Comparison of ENCODE assay signal across 21 mouse cellular contexts in genomic region chr9:58556627-58557026, GRCm38 (mm10). TPM values are rescaled to one million over a fixed set of nuclear protein-coding genes. Genes with fewer than 3 reads are reported as not detected.
DNase-seq lines count a peak whose midpoint lies in the region; ATAC-seq and TF ChIP-seq lines count a peak whose summit lies in the region.
"Had no signal": no experiment of that assay in that cellular context is flagged by ENCODE, and none has a peak within 500 bp of the region (broad histone marks: within the 10 kb centered on the region; RNA-seq: fewer than 3 reads in every experiment).

No protein-coding gene starts in this region.

- peaks cover 20% of the 10 kb centered on the region; the same call in 1 of the 2 replicates for H3K4me1 ChIP-seq in forebrain, postnatal 0 days (ENCODE audit: insufficient read depth)
- peaks cover 27% of the 10 kb centered on the region for H3K4me1 ChIP-seq in forebrain, embryonic 13.5 days
- H3K4me1 ChIP-seq in hindbrain, embryonic 15.5 days (replicated peaks), result peaks cover 26% of the 10 kb centered on the region
- peaks cover 6% of the 10 kb centered on the region; the same call in 1 of the 2 replicates for H3K4me1 ChIP-seq in hindbrain, embryonic 11.5 days (replicated peaks; ENCODE audit: control insufficient read depth, insufficient read depth, low read length)
- peaks cover 25% of the 10 kb centered on the region for H3K4me1 ChIP-seq in lung, embryonic 16.5 days (replicated peaks; ENCODE audit: control insufficient read depth, insufficient read depth, low read length)
- peaks cover 9 to 16% of the 10 kb centered on the region in 2 experiments for H3K4me1 ChIP-seq in ES-E14 (ENCODE audit: control insufficient read depth in 2 of 2, insufficient read depth in 2 of 2, low read length in 2 of 2, poor library complexity in 1 of 2)

- no peak overlapping the region; the same call in 1 of the 2 replicates for H3K4me2 ChIP-seq in forebrain, postnatal 0 days (ENCODE audit: low read depth)
- H3K4me2 ChIP-seq in forebrain, embryonic 13.5 days, result no peak overlapping the region
- no peak overlapping the region for H3K4me2 ChIP-seq in hindbrain, embryonic 15.5 days
- H3K4me2 ChIP-seq in hindbrain, embryonic 11.5 days (replicated peaks; ENCODE audit: low read depth, low read length), result no peak overlapping the region
- no peak overlapping the region; the same call in 1 of the 2 replicates for H3K4me2 ChIP-seq in lung, embryonic 16.5 days (ENCODE audit: low read depth, low read length)

- no peak for TF ChIP-seq CTCF in forebrain, postnatal 0 days (IDR thresholded peaks at IDR 0.05; ENCODE audit: low read depth)

- H3K4me3 ChIP-seq in forebrain, postnatal 0 days (ENCODE audit: low read depth, low read length), result no peak overlapping the region
- no peak overlapping the region for H3K4me3 ChIP-seq in forebrain, embryonic 13.5 days
- no peak overlapping the region for H3K4me3 ChIP-seq in hindbrain, embryonic 15.5 days
- no peak overlapping the region for H3K4me3 ChIP-seq in hindbrain, embryonic 11.5 days (ENCODE audit: low read depth, low read length)
- no peak overlapping the region for H3K4me3 ChIP-seq in lung, embryonic 16.5 days (ENCODE audit: low read length)
- no peak overlapping the region for H3K4me3 ChIP-seq in ES-E14 (ENCODE audit: insufficient read depth in 1 of 2, low read depth in 1 of 2, low read length in 2 of 2, poor library complexity in 1 of 2, severe bottlenecking in 1 of 2)
- H3K4me3 ChIP-seq: limb, embryonic 15.5 days had no signal

- peak overlapping the region; percentile 92 for H3K27ac ChIP-seq in forebrain, postnatal 0 days (ENCODE audit: low read depth, low read length)
- no peak overlapping the region for H3K27ac ChIP-seq in forebrain, embryonic 13.5 days
- H3K27ac ChIP-seq in hindbrain, embryonic 15.5 days (replicated peaks), result 0 out of 2 replicates have a peak overlapping the region, but pooled peaks have one; percentile 97
- no peak overlapping the region for H3K27ac ChIP-seq in hindbrain, embryonic 11.5 days (ENCODE audit: low read depth, low read length)
- peak overlapping the region; percentile 95 for H3K27ac ChIP-seq in lung, embryonic 16.5 days (ENCODE audit: low read length)
- H3K27ac ChIP-seq in ES-E14 (ENCODE audit: insufficient read depth, low read depth, low read length, poor library complexity, severe bottlenecking), result no peak overlapping the region
- H3K27ac ChIP-seq: stomach, postnatal 0 days had no signal

- no peaks in the 10 kb centered on the region for H3K36me3 ChIP-seq in forebrain, postnatal 0 days (ENCODE audit: insufficient read depth)
- H3K36me3 ChIP-seq in forebrain, embryonic 13.5 days (ENCODE audit: poor library complexity, severe bottlenecking), result no peaks in the 10 kb centered on the region
- no peaks in the 10 kb centered on the region for H3K36me3 ChIP-seq in hindbrain, embryonic 15.5 days
- no peaks in the 10 kb centered on the region for H3K36me3 ChIP-seq in hindbrain, embryonic 11.5 days (ENCODE audit: control insufficient read depth, insufficient read depth, low read length)
- no peaks in the 10 kb centered on the region for H3K36me3 ChIP-seq in lung, embryonic 16.5 days (ENCODE audit: control insufficient read depth, insufficient read depth, low read length)
- peaks cover 3% of the 10 kb centered on the region; the same call in 1 of the 2 replicates for H3K36me3 ChIP-seq in ES-E14 (ENCODE audit: control insufficient read depth, insufficient read depth, low read length, poor library complexity, severe bottlenecking)
- H3K36me3 ChIP-seq: embryonic facial prominence, embryonic 13.5 days; limb, embryonic 15.5 days had no signal

- WGBS in forebrain, postnatal 0 days, result 38% methylated on average over 7 of the region's 7 CpGs
- 42% methylated on average over 7 of the region's 7 CpGs for WGBS in forebrain, embryonic 13.5 days
- WGBS in hindbrain, embryonic 15.5 days, result 51% methylated on average over 7 of the region's 7 CpGs
- WGBS in hindbrain, embryonic 11.5 days, result 57% methylated on average over 7 of the region's 7 CpGs
- 40% methylated on average over 7 of the region's 7 CpGs for WGBS in lung, embryonic 16.5 days

- no peak for ATAC-seq in forebrain, postnatal 0 days
- no peak for ATAC-seq in forebrain, embryonic 13.5 days
- ATAC-seq in hindbrain, embryonic 15.5 days (ENCODE audit: low FRiP score, low read depth), result no peak
- no peak for ATAC-seq in hindbrain, embryonic 11.5 days (ENCODE audit: low FRiP score)
- ATAC-seq in lung, embryonic 16.5 days (ENCODE audit: low read depth), result no peak
- ATAC-seq: CD4-positive, CD25-positive, alpha-beta regulatory T cell, adult 4 months; inflammation-experienced regulatory T-cells, adult 6 months had no signal

- DNase-seq in forebrain, postnatal 0 days, result no peak
- DNase-seq in hindbrain, embryonic 11.5 days (ENCODE audit: low spot score), result no peak
- DNase-seq in lung, postnatal 14 days, result no peak
- DNase-seq in ES-E14 (ENCODE audit: low read depth, low spot score), result no peak
- no peak for DNase-seq in gastrocnemius, postnatal 10 days
- DNase-seq: adrenal gland, postnatal 25 days; cerebellum, adult 11 months; gastrocnemius, postnatal 14 days; kidney, adult 2 months; kidney, postnatal 14 days; layer of hippocampus, postnatal 36 days; lung, postnatal 36 days; right cerebral cortex, postnatal 4 days had no signal

- no peaks in the 10 kb centered on the region for H3K27me3 ChIP-seq in forebrain, postnatal 0 days (ENCODE audit: insufficient read depth, low read length)
- no peaks in the 10 kb centered on the region for H3K27me3 ChIP-seq in forebrain, embryonic 13.5 days
- H3K27me3 ChIP-seq in hindbrain, embryonic 15.5 days, result no peaks in the 10 kb centered on the region
- no peaks in the 10 kb centered on the region for H3K27me3 ChIP-seq in hindbrain, embryonic 11.5 days (ENCODE audit: control insufficient read depth, insufficient read depth, low read length)
- no peaks in the 10 kb centered on the region for H3K27me3 ChIP-seq in lung, embryonic 16.5 days (ENCODE audit: control insufficient read depth, insufficient read depth, low read depth, low read length)
- H3K27me3 ChIP-seq: embryonic facial prominence, embryonic 13.5 days; limb, embryonic 15.5 days had no signal

- no peaks in the 10 kb centered on the region for H3K9me3 ChIP-seq in forebrain, postnatal 0 days (ENCODE audit: low read length)
- no peaks in the 10 kb centered on the region for H3K9me3 ChIP-seq in forebrain, embryonic 13.5 days (replicated peaks)
- H3K9me3 ChIP-seq in hindbrain, embryonic 15.5 days, result no peaks in the 10 kb centered on the region
- H3K9me3 ChIP-seq in hindbrain, embryonic 11.5 days (ENCODE audit: control insufficient read depth, low read length), result no peaks in the 10 kb centered on the region
- H3K9me3 ChIP-seq in lung, embryonic 16.5 days (ENCODE audit: control insufficient read depth, low read length), result no peaks in the 10 kb centered on the region
- H3K9me3 ChIP-seq in ES-E14 (ENCODE audit: control insufficient read depth, insufficient read depth, low read depth, low read length), result no peaks in the 10 kb centered on the region
- H3K9me3 ChIP-seq: embryonic facial prominence, embryonic 13.5 days; limb, embryonic 15.5 days had no signal

- H3K9ac ChIP-seq in forebrain, postnatal 0 days, result 0 out of 2 replicates have a peak overlapping the region, but pooled peaks have one; percentile 98
- H3K9ac ChIP-seq in forebrain, embryonic 13.5 days, result no peak overlapping the region
- H3K9ac ChIP-seq in hindbrain, embryonic 15.5 days, result no peak overlapping the region
- H3K9ac ChIP-seq in hindbrain, embryonic 11.5 days (ENCODE audit: low read depth, low read length), result no peak overlapping the region
- H3K9ac ChIP-seq in lung, embryonic 16.5 days (ENCODE audit: low read length), result no peak overlapping the region
- 0 out of 2 replicates have a peak overlapping the region, but pooled peaks have one; percentile 31 for H3K9ac ChIP-seq in ES-E14 (ENCODE audit: insufficient read depth, low read depth, low read length, poor library complexity, severe bottlenecking)
- H3K9ac ChIP-seq: embryonic facial prominence, embryonic 13.5 days; limb, embryonic 15.5 days had no signal

- in situ Hi-C loops in ES-E14 (cut with MboI; ENCODE audit: low sequenced_read_pairs in 2 of 2, unreplicated experiment in 2 of 2), result no loop called here

TF ChIP-seq in ES-E14, 5 proteins besides CTCF, POLR2A, EP300 and RAD21:
- TF ChIP-seq ZNF384 (IDR thresholded peaks at IDR 0.05; ENCODE audit: low read depth, low read length), result no peak
- no peak for TF ChIP-seq ZC3H11A (IDR thresholded peaks at IDR 0.05; ENCODE audit: borderline replicate concordance, low read depth, low read length)
- TF ChIP-seq HCFC1 (IDR thresholded peaks at IDR 0.05; ENCODE audit: borderline replicate concordance, insufficient read depth, low read length), result no peak
- TF ChIP-seq MAFK (IDR thresholded peaks at IDR 0.05; ENCODE audit: insufficient read depth, low read depth, low read length), result no peak
- no peak for TF ChIP-seq CHD2 (IDR thresholded peaks at IDR 0.05; ENCODE audit: low read depth, low read length)

RNA-seq across cellular contexts. Expression of gene Cd276, which starts 1.4 kb away (rescaled TPM):
- 21.1 and 26.0 TPM in 2 replicates for total RNA-seq in forebrain, postnatal 0 days (2014; rRNA removed)
- 23.7 and 26.2 TPM in 2 replicates for polyA plus RNA-seq in forebrain, postnatal 0 days (2015; fragmentation: Nextera tagmentation; extraction: Ambion mirVana)
- 23.0 and 28.3 TPM in 2 replicates for polyA plus RNA-seq in forebrain, embryonic 13.5 days (2015; fragmentation: Nextera tagmentation; extraction: Ambion mirVana)
- 29.9 and 33.8 TPM in 2 replicates for polyA plus RNA-seq in hindbrain, embryonic 15.5 days (2015; fragmentation: Nextera tagmentation; extraction: Ambion mirVana)
- 26.6 and 27.9 TPM in 2 replicates for polyA plus RNA-seq in hindbrain, embryonic 11.5 days (2014; fragmentation: Nextera tagmentation; extraction: Ambion mirVana)
- 33.0 and 41.2 TPM in 2 replicates for polyA plus RNA-seq in lung, embryonic 16.5 days (2015; fragmentation: Nextera tagmentation; extraction: Ambion mirVana)
- total RNA-seq in ES-E14 (2012; rRNA removed), result 23.4 and 41.8 TPM in 2 replicates
- 10 to 100 TPM; 23.7 to 33.1 TPM for total RNA-seq in gastrocnemius, postnatal 10 days (2021)
- polyA plus RNA-seq: CD4-positive, CD25-positive, alpha-beta regulatory T cell, adult 4 months; inflammation-experienced regulatory T-cells, adult 6 months had no signal

RNA-seq across cellular contexts. Expression of gene Nptn, which starts 25.4 kb away (rescaled TPM):
- total RNA-seq in forebrain, postnatal 0 days (2014; rRNA removed), result 275 and 298 TPM in 2 replicates
- polyA plus RNA-seq in forebrain, postnatal 0 days (2015; fragmentation: Nextera tagmentation; extraction: Ambion mirVana), result 231 and 236 TPM in 2 replicates
- 79.8 and 98.9 TPM in 2 replicates for polyA plus RNA-seq in forebrain, embryonic 13.5 days (2015; fragmentation: Nextera tagmentation; extraction: Ambion mirVana)
- polyA plus RNA-seq in hindbrain, embryonic 15.5 days (2015; fragmentation: Nextera tagmentation; extraction: Ambion mirVana), result 185 and 190 TPM in 2 replicates
- 70.4 and 75.4 TPM in 2 replicates for polyA plus RNA-seq in hindbrain, embryonic 11.5 days (2014; fragmentation: Nextera tagmentation; extraction: Ambion mirVana)
- 134 and 142 TPM in 2 replicates for polyA plus RNA-seq in lung, embryonic 16.5 days (2015; fragmentation: Nextera tagmentation; extraction: Ambion mirVana)
- 131 and 165 TPM in 2 replicates for total RNA-seq in ES-E14 (2012; rRNA removed)
- 100 to 1,000 TPM in 1 of 2 experiments, 10 to 100 TPM in 1; 99.7 to 109 TPM for total RNA-seq in gastrocnemius, postnatal 10 days (2021)

Comparison
In these comparisons a context has a peak if more than half of its experiments do, and no peak if none do; other contexts are left out.
1. H3K27ac ChIP-seq: peak in forebrain, postnatal 0 days (single experiment), hindbrain, embryonic 15.5 days (single experiment) and lung, embryonic 16.5 days (single experiment); none in forebrain, embryonic 13.5 days (single experiment), hindbrain, embryonic 11.5 days (single experiment) and ES-E14 (single experiment).
2. H3K9ac ChIP-seq: peak in forebrain, postnatal 0 days (single experiment) and ES-E14 (single experiment); none in forebrain, embryonic 13.5 days (single experiment), hindbrain, embryonic 15.5 days (single experiment), hindbrain, embryonic 11.5 days (single experiment) and lung, embryonic 16.5 days (single experiment).